Mouse (Mus musculus) hindbrain, embryonic 14.5 days (tissue): ENCODE measurements around the gene Gna15. TPM values are rescaled to one million over a fixed set of nuclear protein-coding genes. Genes with fewer than 3 reads are reported as not detected.

ENCODE experiments used
- ATAC-seq: fragments of 200-750 bp; cut with Nextera tagmentation; 2 replicates; pipeline ENCODE4 v1.8.0; 2017; ENCODE audit warnings: moderate number of reproducible peaks, mild to moderate bottlenecking, moderate TSS enrichment, moderate library complexity; ENCODE audit not compliant: low FRiP score
- DNase-seq: peaks from one replicate; pipeline ENCODE4 v3.0.0-alpha.2; 2015; ENCODE audit warnings: low spot score
- H3K27ac ChIP-seq: fragments of 300-500 bp; sonication (generic); 2 replicates; pipeline ENCODE4 v1.5.1; 2014; ENCODE audit warnings: mild to moderate bottlenecking, moderate library complexity
- H3K27me3 ChIP-seq: fragments of 300-500 bp; sonication (generic); 2 replicates; pipeline ENCODE4 v1.6.1; 2014; ENCODE audit warnings: mild to moderate bottlenecking, low read length, mixed read lengths; ENCODE audit not compliant: control insufficient read depth, insufficient read depth
- H3K36me3 ChIP-seq: fragments of 300-500 bp; sonication (generic); replicated peaks from 2 replicates; pipeline ENCODE4 v1.6.1; 2014; ENCODE audit not compliant: control insufficient read depth, insufficient read depth
- H3K4me1 ChIP-seq: fragments of 300-500 bp; sonication (generic); replicated peaks from 2 replicates; pipeline ENCODE4 v1.6.1; 2014; ENCODE audit warnings: antibody characterized with exemption, low read length, mixed read lengths; ENCODE audit not compliant: control insufficient read depth, insufficient read depth
- H3K4me2 ChIP-seq: fragments of 300-500 bp; sonication (generic); replicated peaks from 2 replicates; pipeline ENCODE4 v1.6.1; 2014; ENCODE audit warnings: mild to moderate bottlenecking, moderate library complexity
- H3K4me3 ChIP-seq: fragments of 300-500 bp; sonication (generic); replicated peaks from 2 replicates; pipeline ENCODE4 v1.5.1; 2014; ENCODE audit warnings: mild to moderate bottlenecking, low read length
- H3K9ac ChIP-seq: fragments of 300-500 bp; sonication (generic); 2 replicates; pipeline ENCODE4 v1.6.1; 2014
- H3K9me3 ChIP-seq: fragments of 300-500 bp; sonication (generic); 2 replicates; pipeline ENCODE4 v1.6.1; 2016; ENCODE audit warnings: low read length; ENCODE audit not compliant: control insufficient read depth
- WGBS: fragments of 180-500 bp; shearing (Covaris S2); extraction: QIAGEN DNeasy Blood & Tissue Kit; methylation state at CpG from one replicate; pipeline ENCODE4 v1.1.7; 2014; 5-methylcytosine and 5-hydroxymethylcytosine counted together
- polyA plus RNA-seq: library from polyadenylated mRNA; unstranded; fragments of >200 nt; fragmentation: Nextera tagmentation; extraction: Ambion mirVana; gene quantifications from 2 replicates; pipeline ENCODE4 v1.2.1, GENCODE M21; 2014

The Gna15 gene
- polyA plus RNA-seq, 1 experiment from 2014 or later, result 1.1 TPM

GRCm38 (mm10) chr10:81557491-81557890, 33.5 kb upstream of the Gna15 start:
- peaks cover 25% of the 10 kb centered on the region for H3K4me1 ChIP-seq
- no peaks in the 10 kb centered on the region for H3K9me3 ChIP-seq
- no peak overlapping the region for H3K27ac ChIP-seq
- no peak overlapping the region for H3K4me2 ChIP-seq
- no peaks in the 10 kb centered on the region for H3K27me3 ChIP-seq
- H3K9ac ChIP-seq, result no peak overlapping the region
- ATAC-seq (no peak), DNase-seq (no peak)
- H3K36me3 ChIP-seq, result peaks cover 16% of the 10 kb centered on the region; the same call in 1 of the 2 replicates
- WGBS, result 43% methylated on average over 1 of the region's 1 CpGs
- H3K4me3 ChIP-seq, result no peak overlapping the region

DNA sequence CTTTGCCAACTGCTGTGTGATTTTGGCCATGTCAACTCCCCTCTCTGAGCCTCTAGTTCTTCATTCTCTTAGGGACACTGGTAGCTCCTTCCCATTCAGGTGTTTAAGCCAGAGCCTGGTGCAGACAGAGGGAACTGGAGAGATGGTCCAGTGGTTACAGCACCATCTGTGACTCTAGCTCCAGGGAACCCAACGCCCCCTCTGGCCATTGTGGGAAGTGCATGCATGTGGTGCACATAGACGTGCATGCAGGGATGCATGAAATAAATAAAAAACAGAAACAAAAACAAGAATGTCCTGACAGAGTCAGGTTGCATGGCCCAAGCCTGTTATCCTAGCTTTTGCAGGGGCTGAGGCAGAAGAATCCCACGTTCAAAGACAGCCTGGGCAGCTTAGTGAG, 32.3 kb upstream of the Gna15 start:
- no peak overlapping the region for H3K4me3 ChIP-seq
- no peak overlapping the region for H3K4me2 ChIP-seq
- no peaks in the 10 kb centered on the region for H3K27me3 ChIP-seq
- no peak overlapping the region for H3K27ac ChIP-seq
- no peaks in the 10 kb centered on the region for H3K9me3 ChIP-seq
- ATAC-seq (no peak), DNase-seq (no peak)
- peaks cover 17% of the 10 kb centered on the region for H3K4me1 ChIP-seq
- WGBS, result 85% methylated on average over 3 of the region's 3 CpGs
- no peak overlapping the region for H3K9ac ChIP-seq
- H3K36me3 ChIP-seq, result peaks cover 4% of the 10 kb centered on the region; the same call in 1 of the 2 replicates

DNA sequence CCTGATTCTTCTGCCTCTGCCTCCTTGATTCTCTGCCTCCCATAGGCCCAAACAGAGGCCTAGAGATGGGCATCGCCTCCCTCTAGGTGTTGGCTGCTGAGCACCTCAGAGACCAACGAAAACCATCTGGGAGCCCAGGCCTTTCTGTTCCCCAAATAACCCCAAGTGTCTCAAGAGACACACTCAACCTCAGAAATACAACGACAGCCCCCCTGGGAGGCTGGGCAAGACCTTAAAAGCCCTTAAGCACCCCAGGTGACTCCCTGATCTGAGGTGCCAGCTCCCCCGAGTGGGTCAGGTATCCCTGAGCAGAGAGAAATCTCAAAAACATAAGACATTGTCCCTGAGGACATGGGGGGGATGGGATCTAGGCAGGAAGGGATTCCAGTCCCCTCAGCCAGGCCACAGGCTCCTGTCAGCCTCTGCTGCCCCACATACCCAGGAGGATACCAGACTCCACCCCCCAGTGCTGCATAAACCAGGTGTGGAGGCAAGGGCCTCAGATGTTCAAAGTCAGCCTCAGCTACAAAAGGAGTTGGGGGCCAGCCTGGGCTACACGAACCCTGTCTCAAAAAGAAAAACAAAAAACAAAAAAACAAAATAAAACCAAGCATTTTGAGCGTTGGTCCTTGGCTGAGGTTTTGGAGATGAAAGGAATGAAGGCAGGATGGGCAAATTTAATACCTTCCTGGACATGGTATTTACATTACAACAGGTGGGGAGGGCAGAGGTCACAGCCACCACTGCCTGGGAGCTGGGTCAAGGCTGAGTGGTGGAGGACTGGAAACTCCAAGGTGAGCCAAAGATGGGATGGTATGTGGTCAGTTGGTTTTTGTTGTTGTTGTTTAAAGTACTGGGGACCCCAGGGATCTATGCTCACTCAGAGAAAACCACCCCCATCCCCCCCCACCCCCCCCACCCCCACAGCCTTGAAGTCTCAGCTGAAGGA, 30.1 kb upstream of the Gna15 start:
- Histone ChIP-seq H3K4me3 (no peak overlapping the region), H3K36me3 (no peaks in the 10 kb centered on the region), H3K27me3 (no peaks in the 10 kb centered on the region), H3K9me3 (no peaks in the 10 kb centered on the region), H3K4me2 (no peak overlapping the region), H3K27ac (no peak overlapping the region), H3K4me1 (peaks cover 5% of the 10 kb centered on the region), H3K9ac (no peak overlapping the region)
- 80% methylated on average over 6 of the region's 6 CpGs for WGBS
- DNase-seq, result no peak
- no peak for ATAC-seq

DNA sequence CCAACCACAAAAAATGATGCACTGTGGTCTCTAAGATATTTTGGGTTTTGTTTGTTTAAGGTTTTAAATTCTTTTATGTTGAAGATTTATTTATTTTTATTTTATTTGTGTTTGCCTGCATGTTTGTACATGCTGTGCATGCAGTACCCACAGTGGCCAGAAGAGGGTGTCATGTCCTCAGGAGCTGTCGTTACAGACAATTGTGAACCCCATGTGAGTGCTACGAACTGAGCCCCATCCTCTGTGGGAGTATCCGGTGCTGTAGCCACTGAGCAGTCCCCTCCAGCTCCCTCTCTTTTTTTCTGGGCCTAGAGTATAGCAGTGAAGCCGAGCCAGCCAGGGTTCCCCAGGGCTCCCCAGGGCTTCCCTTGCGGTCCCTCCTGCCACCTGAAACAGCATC, 29.2 kb upstream of the Gna15 start:
- DNase-seq (no peak), ATAC-seq (no peak)
- Histone ChIP-seq H3K9me3 (no peaks in the 10 kb centered on the region), H3K27ac (no peak overlapping the region), H3K9ac (no peak overlapping the region), H3K36me3 (no peaks in the 10 kb centered on the region), H3K4me1 (no peaks in the 10 kb centered on the region), H3K27me3 (no peaks in the 10 kb centered on the region), H3K4me2 (no peak overlapping the region), H3K4me3 (no peak overlapping the region)
- 86% methylated on average over 5 of the region's 5 CpGs for WGBS

DNA sequence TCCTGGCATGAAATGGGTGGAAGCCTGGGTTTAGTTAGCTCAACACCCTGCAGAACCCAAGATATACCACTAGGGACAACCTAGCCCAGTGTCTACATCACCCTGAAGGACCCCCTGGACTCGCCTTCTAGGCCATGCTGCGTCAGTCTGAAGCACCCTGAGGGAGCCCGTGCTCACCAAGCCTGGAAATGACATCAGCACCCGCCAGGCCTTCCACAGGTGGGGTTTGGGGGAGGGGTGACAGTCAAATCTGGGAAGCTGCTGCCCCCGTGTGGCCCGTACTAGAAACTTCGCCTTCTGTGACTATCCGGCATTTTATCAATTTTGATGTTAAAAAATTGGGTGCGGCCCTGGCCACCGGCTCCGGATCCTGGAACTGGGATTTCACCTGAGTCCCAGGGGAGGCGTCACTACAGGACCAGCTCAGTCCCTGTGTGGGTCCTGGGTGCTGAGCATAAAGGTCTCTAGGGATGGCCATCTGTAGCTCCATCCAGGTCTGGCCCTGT, 27.6 kb upstream of the Gna15 start:
- H3K27ac ChIP-seq, result no peak overlapping the region
- H3K4me3 ChIP-seq, result no peak overlapping the region

GRCm38 (mm10) chr10:81550257-81550656, 26.2 kb upstream of the Gna15 start:
- no peak overlapping the region for H3K9ac ChIP-seq
- 15% methylated on average over 7 of the region's 7 CpGs for WGBS
- H3K36me3 ChIP-seq, result no peaks in the 10 kb centered on the region
- no peaks in the 10 kb centered on the region for H3K4me1 ChIP-seq
- no peaks in the 10 kb centered on the region for H3K27me3 ChIP-seq
- no peak for ATAC-seq
- H3K27ac ChIP-seq, result no peak overlapping the region
- H3K4me3 ChIP-seq, result no peak overlapping the region
- no peaks in the 10 kb centered on the region for H3K9me3 ChIP-seq
- no peak overlapping the region for H3K4me2 ChIP-seq
- peak; percentile 47 for DNase-seq

More for the DNA sequence above, 27.6 kb upstream of the Gna15 start:
- H3K9ac ChIP-seq, result no peak overlapping the region
- ATAC-seq, result peak; percentile 74
- 6% methylated on average over 12 of the region's 12 CpGs for WGBS
- H3K4me1 ChIP-seq, result no peaks in the 10 kb centered on the region
- H3K36me3 ChIP-seq, result no peaks in the 10 kb centered on the region
- H3K4me2 ChIP-seq, result no peak overlapping the region
- peak; percentile 82 for DNase-seq
- no peaks in the 10 kb centered on the region for H3K27me3 ChIP-seq
- no peaks in the 10 kb centered on the region for H3K9me3 ChIP-seq

DNA sequence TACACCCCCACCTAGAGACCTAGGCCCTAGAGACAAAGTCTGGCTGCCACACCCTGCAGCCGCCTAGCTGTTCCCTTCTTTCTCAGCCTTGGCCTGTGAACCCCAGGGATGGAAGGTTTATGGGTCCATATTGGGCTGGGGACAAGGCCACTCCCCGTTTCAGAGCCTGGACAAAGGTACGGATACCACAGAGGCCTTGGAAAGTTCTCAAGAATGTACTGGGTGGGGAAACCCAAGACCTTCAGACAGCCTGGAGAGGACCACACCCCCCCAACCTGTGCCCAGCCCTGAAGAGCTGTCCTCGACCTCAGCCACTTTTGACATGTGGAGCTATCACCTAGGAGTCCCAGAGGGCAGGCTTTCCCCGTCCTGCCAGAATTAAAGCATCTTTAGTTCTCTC, 24.9 kb upstream of the Gna15 start:
- no peaks in the 10 kb centered on the region for H3K9me3 ChIP-seq
- WGBS, result 72% methylated on average over 5 of the region's 5 CpGs
- H3K4me1 ChIP-seq, result peaks cover 2% of the 10 kb centered on the region
- H3K36me3 ChIP-seq, result no peaks in the 10 kb centered on the region
- no peak overlapping the region for H3K4me3 ChIP-seq
- H3K27me3 ChIP-seq, result no peaks in the 10 kb centered on the region
- H3K9ac ChIP-seq, result no peak overlapping the region
- no peak for ATAC-seq
- H3K4me2 ChIP-seq, result no peak overlapping the region
- H3K27ac ChIP-seq, result no peak overlapping the region
- no peak for DNase-seq

DNA sequence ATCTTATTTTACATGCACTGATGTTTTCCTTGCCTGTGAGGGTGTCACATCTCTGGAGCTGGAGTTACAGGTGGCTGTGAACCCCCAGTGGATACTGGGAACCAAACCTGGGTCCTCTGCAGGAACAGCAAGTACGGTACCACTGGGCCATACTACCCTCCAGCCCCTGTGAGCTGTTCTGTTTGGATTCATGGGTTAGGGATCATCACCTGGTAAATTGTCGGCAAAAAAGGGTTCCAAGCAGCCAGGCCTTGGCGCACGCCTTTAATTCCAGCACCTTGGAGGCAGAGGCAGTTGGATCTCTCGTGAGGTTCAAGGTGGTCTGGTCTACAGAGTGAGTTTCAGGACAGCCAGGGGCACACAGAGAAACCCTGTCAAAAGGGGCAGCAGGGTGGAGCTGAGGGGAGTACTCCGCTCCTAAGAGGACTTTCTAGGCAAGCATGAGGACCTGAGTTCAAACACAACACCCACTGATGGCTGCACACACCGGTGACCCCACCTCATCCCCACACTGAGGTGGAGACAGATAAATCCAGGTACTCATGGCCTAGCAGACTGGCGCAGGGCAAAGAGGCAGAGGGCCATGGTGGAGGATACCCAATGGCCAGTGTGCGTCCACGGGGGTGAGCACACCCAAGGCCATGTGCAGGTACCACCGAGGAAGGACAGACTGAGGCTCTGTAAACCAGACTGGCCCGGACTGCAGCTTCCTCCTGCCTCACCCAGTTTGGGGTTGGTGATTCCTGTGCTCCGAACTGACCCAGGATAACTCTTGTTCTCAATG, 23.0 kb upstream of the Gna15 start:
- Histone ChIP-seq H3K27me3 (no peaks in the 10 kb centered on the region), H3K4me1 (peaks cover 18% of the 10 kb centered on the region), H3K4me3 (no peak overlapping the region), H3K9ac (no peak overlapping the region), H3K36me3 (no peaks in the 10 kb centered on the region), H3K27ac (no peak overlapping the region), H3K9me3 (no peaks in the 10 kb centered on the region), H3K4me2 (no peak overlapping the region)
- WGBS, result 95% methylated on average over 13 of the region's 13 CpGs
- DNase-seq (no peak), ATAC-seq (no peak)

- 83% methylated on average over 5 of the region's 5 CpGs for WGBS
- no peaks in the 10 kb centered on the region for H3K36me3 ChIP-seq
- no peaks in the 10 kb centered on the region for H3K9me3 ChIP-seq
- no peak overlapping the region for H3K9ac ChIP-seq
- H3K27ac ChIP-seq, result no peak overlapping the region
- no peaks in the 10 kb centered on the region for H3K27me3 ChIP-seq
- no peak for DNase-seq
- no peak for ATAC-seq
- H3K4me3 ChIP-seq, result no peak overlapping the region
- peaks cover 18% of the 10 kb centered on the region for H3K4me1 ChIP-seq
- H3K4me2 ChIP-seq, result no peak overlapping the region
Observed at GRCm38 (mm10) chr10:81546332-81546731, 22.3 kb upstream of the Gna15 start.
